Mouse (Mus musculus) MEL (cell line): ENCODE measurements at regions not wholly inside any gene's neighbourhood (a gene's known extent, or its start where the extent isn't known, plus 50 kb on each side); places are given as distances from the start of the nearest gene placed in this dataset.

Source experiments
- DNase-seq: peaks from one replicate; pipeline ENCODE4 v3.0.0; 2011; ENCODE audit warnings: low read depth, low spot score
- H3K27ac ChIP-seq: 2 replicates; pipeline ENCODE4 v1.5.1; 2012; ENCODE audit warnings: low read depth, mild to moderate bottlenecking, control low read depth, low read length, moderate library complexity; ENCODE audit not compliant: control insufficient read depth
- H3K27me3 ChIP-seq, 2 experiments: fragments of 150-350 bp in 1 of 2; sonication (generic) in 1 of 2; 2 replicates each; pipeline ENCODE4 v1.6.1; 2012; ENCODE audit warnings: low read length in 2 of 2, mild to moderate bottlenecking in 2 of 2, improper control_type of control experiment in 1 of 2, moderate library complexity in 1 of 2; ENCODE audit not compliant: insufficient read depth in 2 of 2, control insufficient read depth in 1 of 2
- H3K36me3 ChIP-seq, 2 experiments: 2 replicates each; pipeline ENCODE4 v1.6.1; 2012 to 2014; ENCODE audit warnings: low read length in 2 of 2, improper control_type of control experiment in 1 of 2, inconsistent platforms in 1 of 2, mild to moderate bottlenecking in 1 of 2; ENCODE audit not compliant: insufficient read depth in 2 of 2, control insufficient read depth in 1 of 2
- H3K4me1 ChIP-seq, 2 experiments: fragments of 150-350 bp in 1 of 2; sonication (generic) in 1 of 2; 2 replicates each; pipeline ENCODE4 v1.6.1; 2012; ENCODE audit warnings: low read length in 2 of 2, improper control_type of control experiment in 1 of 2, mild to moderate bottlenecking in 1 of 2; ENCODE audit not compliant: insufficient read depth in 2 of 2, control insufficient read depth in 1 of 2
- H3K4me3 ChIP-seq, 2 experiments: fragments of 150-350 bp in 1 of 2; sonication (generic) in 1 of 2; 2 replicates each; pipeline ENCODE4 v1.5.1; 2012; ENCODE audit warnings: low read depth in 2 of 2, low read length in 2 of 2, mild to moderate bottlenecking in 2 of 2, moderate library complexity in 2 of 2, control low read depth in 1 of 2, improper control_type of control experiment in 1 of 2; ENCODE audit not compliant: control insufficient read depth in 1 of 2, insufficient read depth in 1 of 2
- H3K79me2 ChIP-seq: 2 replicates; pipeline ENCODE4 v1.6.1; 2012; ENCODE audit warnings: mild to moderate bottlenecking, low read length, moderate library complexity; ENCODE audit not compliant: control insufficient read depth, poor library complexity, insufficient read depth
- H3K9ac ChIP-seq: 2 replicates; pipeline ENCODE4 v1.6.1; 2012; ENCODE audit warnings: low read depth, mild to moderate bottlenecking, control low read depth, low read length, moderate library complexity; ENCODE audit not compliant: control insufficient read depth, poor library complexity, severe bottlenecking
- H3K9me3 ChIP-seq: fragments of 150-350 bp; sonication (generic); replicated peaks from 2 replicates; pipeline ENCODE4 v1.6.1; 2012; ENCODE audit warnings: mild to moderate bottlenecking, low read length, improper control_type of control experiment, moderate library complexity; ENCODE audit not compliant: insufficient read depth
- BHLHE40 ChIP-seq: IDR thresholded peaks from 2 replicates; pipeline ENCODE4 v1.6.1; 2012; ENCODE audit warnings: low read depth, mild to moderate bottlenecking, inconsistent platforms, low read length, improper control_type of control experiment, borderline replicate concordance
- CHD2 ChIP-seq: IDR thresholded peaks from 2 replicates; pipeline ENCODE4 v1.6.1; 2011; ENCODE audit warnings: low read length, improper control_type of control experiment
- CTCF ChIP-seq, 3 experiments: IDR thresholded peaks in 2 of 3; conservative IDR thresholded peaks in 1 of 3; 2 replicates each; pipeline ENCODE4 v1.5.1; 2011 to 2012; ENCODE audit warnings: low read length in 3 of 3, low read depth in 2 of 3, mild to moderate bottlenecking in 2 of 3, improper control_type of control experiment in 1 of 3, inconsistent platforms in 1 of 3, mixed read lengths in 1 of 3, moderate library complexity in 1 of 3; ENCODE audit not compliant: control insufficient read depth in 1 of 3, insufficient read depth in 1 of 3, poor library complexity in 1 of 3, severe bottlenecking in 1 of 3
- E2F4 ChIP-seq: IDR thresholded peaks from 2 replicates; pipeline ENCODE4 v1.6.1; 2011; ENCODE audit warnings: low read depth, low read length, improper control_type of control experiment, borderline replicate concordance
- GATA1 ChIP-seq: IDR thresholded peaks from 2 replicates; pipeline ENCODE4 v1.6.1; 2011; ENCODE audit warnings: low read depth, low read length, improper control_type of control experiment
- KAT2A ChIP-seq: conservative IDR thresholded peaks from 2 replicates; pipeline ENCODE4 v1.6.1; 2012; ENCODE audit warnings: low read depth, low read length, improper control_type of control experiment, inconsistent platforms
- MAFK ChIP-seq: IDR thresholded peaks from 2 replicates; pipeline ENCODE4 v1.6.1; 2011; ENCODE audit warnings: low read depth, mild to moderate bottlenecking, low read length, improper control_type of control experiment, borderline replicate concordance
- MEF2A ChIP-seq: IDR thresholded peaks from 2 replicates; pipeline ENCODE4 v1.6.1; 2014; ENCODE audit warnings: low read depth, mild to moderate bottlenecking, inconsistent platforms, low read length, improper control_type of control experiment; ENCODE audit not compliant: poor library complexity, insufficient replicate concordance, severe bottlenecking; ENCODE audit errors: extremely low read depth
- MXI1 ChIP-seq: IDR thresholded peaks from 2 replicates; pipeline ENCODE4 v1.6.1; 2011; ENCODE audit warnings: mild to moderate bottlenecking, low read depth, low read length, improper control_type of control experiment
- MYB ChIP-seq: IDR thresholded peaks from 2 replicates; pipeline ENCODE4 v1.6.1; 2011; ENCODE audit warnings: mild to moderate bottlenecking, low read depth, low read length, improper control_type of control experiment
- MYC ChIP-seq: IDR thresholded peaks from 2 replicates; pipeline ENCODE4 v1.6.1; 2011; ENCODE audit warnings: low read depth, mild to moderate bottlenecking, low read length, improper control_type of control experiment, moderate library complexity
- POLR2AphosphoS2 ChIP-seq: IDR thresholded peaks from 2 replicates; pipeline ENCODE4 v1.6.1; 2011; ENCODE audit warnings: low read length, improper control_type of control experiment
- POLR2AphosphoS5 ChIP-seq: IDR thresholded peaks from 2 replicates; pipeline ENCODE4 v1.6.1; 2012; ENCODE audit warnings: low read depth, borderline replicate concordance, mild to moderate bottlenecking, inconsistent platforms, low read length, moderate library complexity, mixed read lengths
- RAD21 ChIP-seq: IDR thresholded peaks from 2 replicates; pipeline ENCODE4 v1.6.1; 2011; ENCODE audit warnings: mild to moderate bottlenecking, low read depth, low read length, improper control_type of control experiment
- SMC3 ChIP-seq: IDR thresholded peaks from 2 replicates; pipeline ENCODE4 v1.6.1; 2011; ENCODE audit warnings: low read depth, low read length, improper control_type of control experiment
- TCF12 ChIP-seq: IDR thresholded peaks from 2 replicates; pipeline ENCODE4 v1.6.1; 2014; ENCODE audit warnings: low read depth, mild to moderate bottlenecking, inconsistent platforms, low read length, improper control_type of control experiment, moderate library complexity
- UBTF ChIP-seq: IDR thresholded peaks from 2 replicates; pipeline ENCODE4 v1.6.1; 2012; ENCODE audit warnings: low read depth, mild to moderate bottlenecking, inconsistent platforms, low read length, improper control_type of control experiment, moderate library complexity, borderline replicate concordance; ENCODE audit not compliant: insufficient read depth
- USF2 ChIP-seq, 2 experiments: IDR thresholded peaks; 2 replicates each; pipeline ENCODE4 v1.6.1; 2011 to 2012; ENCODE audit warnings: improper control_type of control experiment in 2 of 2, low read length in 2 of 2, borderline replicate concordance in 1 of 2, inconsistent platforms in 1 of 2, low read depth in 1 of 2, mild to moderate bottlenecking in 1 of 2; ENCODE audit not compliant: insufficient read depth in 1 of 2

DNA sequence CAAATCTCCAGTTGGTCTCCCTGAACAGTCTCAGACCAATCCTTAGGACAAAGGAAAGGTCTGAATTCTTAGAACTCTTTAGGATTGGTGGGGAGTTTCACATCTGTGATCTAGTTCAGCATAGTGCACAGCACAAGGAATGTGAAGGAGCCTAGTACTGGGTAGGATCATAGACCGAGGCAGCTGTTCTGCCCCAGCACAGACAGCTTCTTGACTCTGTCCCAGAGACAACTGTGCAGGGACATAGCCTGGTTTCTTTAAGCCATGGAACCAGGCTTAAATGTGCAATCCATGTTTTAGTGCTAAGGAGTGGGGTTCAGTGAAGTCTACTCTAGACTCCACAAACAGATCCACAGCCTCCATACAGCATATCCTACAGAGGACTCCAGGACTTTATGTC, 93.6 kb downstream of the Bms1 start:
- Histone ChIP-seq H3K4me1 (no peaks in the 10 kb centered on the region), H3K27ac (no peak overlapping the region), H3K4me3 (no peak overlapping the region), H3K79me2 (no peaks in the 10 kb centered on the region), H3K27me3 (no peaks in the 10 kb centered on the region; a peak in 1 of 4 replicates), H3K9me3 (no peaks in the 10 kb centered on the region), H3K9ac (no peak overlapping the region), H3K36me3 (no peaks in the 10 kb centered on the region)
- TF ChIP-seq GATA1 (no peak), CTCF (IDR thresholded peaks at IDR 0.05 in 2 of 3, conservative IDR thresholded peaks at IDR 0.05 in 1 of 3; ENCODE audit: control insufficient read depth in 1 of 3, insufficient read depth in 1 of 3, low read depth in 2 of 3, low read length in 3 of 3, poor library complexity in 1 of 3, severe bottlenecking in 1 of 3) (no peak), USF2 (IDR thresholded peaks at IDR 0.05; ENCODE audit: borderline replicate concordance in 1 of 2, insufficient read depth in 1 of 2, low read depth in 1 of 2, low read length in 2 of 2) (no peak), UBTF (no peak), MXI1 (no peak), MEF2A (no peak), TCF12 (no peak), SMC3 (no peak), MYB (no peak), CHD2 (no peak), RAD21 (no peak), MYC (no peak)
- DNase-seq: no peak

DNA sequence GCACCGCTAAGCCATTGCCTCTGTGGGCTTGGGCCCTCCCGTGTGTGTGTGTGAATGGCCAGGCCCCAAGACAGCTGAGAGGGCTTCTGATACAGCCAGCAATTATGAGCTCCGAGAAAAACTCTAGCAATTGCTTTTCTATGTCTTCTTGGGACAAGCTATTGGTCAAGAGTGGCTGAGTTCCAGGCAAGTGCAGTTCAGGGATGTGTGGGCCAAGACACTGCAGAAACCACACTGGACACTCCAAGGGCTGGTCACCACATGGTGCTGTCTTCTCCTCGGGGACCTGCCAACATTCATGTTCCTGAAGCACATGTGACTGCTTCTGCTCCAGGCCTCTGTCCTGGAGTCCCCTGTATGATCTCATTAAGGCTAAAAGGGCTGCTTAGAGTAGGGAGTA, 94.7 kb downstream of the Bms1 start:
- Histone ChIP-seq H3K4me3 (no peak overlapping the region), H3K9me3 (no peaks in the 10 kb centered on the region), H3K9ac (no peak overlapping the region), H3K36me3 (no peaks in the 10 kb centered on the region), H3K4me1 (no peaks in the 10 kb centered on the region), H3K79me2 (no peaks in the 10 kb centered on the region), H3K27ac (no peak overlapping the region), H3K27me3 (no peaks in the 10 kb centered on the region; a peak in 1 of 4 replicates)
- no peak for DNase-seq
- no peak for TF ChIP-seq POLR2AphosphoS2
- TF ChIP-seq, all 39 proteins: peak for 0

DNA sequence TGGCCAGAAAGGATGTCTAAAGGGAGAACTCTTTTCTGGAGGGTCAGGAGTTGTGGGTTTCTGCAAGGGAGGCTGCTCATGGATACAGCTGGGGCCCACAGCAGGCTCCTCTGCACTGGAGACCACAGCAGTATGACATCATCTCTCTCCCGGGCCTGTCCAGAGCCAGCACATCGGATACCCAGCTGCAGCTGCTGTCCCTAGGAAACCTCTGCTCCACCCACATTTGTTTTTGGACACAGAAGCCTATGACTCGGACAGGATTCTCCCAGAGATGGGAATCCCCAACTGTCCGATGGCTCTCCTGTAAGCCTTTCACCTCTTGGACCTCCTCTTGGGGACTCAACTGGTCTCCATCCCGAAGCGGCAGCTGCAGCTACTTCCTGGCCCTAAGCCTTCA, 96.2 kb downstream of the Bms1 start:
- H3K9ac ChIP-seq: no peak overlapping the region
- no peaks in the 10 kb centered on the region for H3K9me3 ChIP-seq
- DNase-seq: no peak
- no peaks in the 10 kb centered on the region; a peak in 2 of 4 replicates for H3K27me3 ChIP-seq
- TF ChIP-seq MEF2A (no peak), E2F4 (no peak), POLR2AphosphoS5 (no peak), MAFK (no peak), BHLHE40 (no peak), MXI1 (no peak), KAT2A (no peak)
- TF ChIP-seq, all 39 proteins: peak for 0
- no peak overlapping the region for H3K4me3 ChIP-seq
- H3K27ac ChIP-seq: no peak overlapping the region
- H3K79me2 ChIP-seq: no peaks in the 10 kb centered on the region
- no peaks in the 10 kb centered on the region for H3K36me3 ChIP-seq
- H3K4me1 ChIP-seq: no peaks in the 10 kb centered on the region
